Mouse (Mus musculus): ENCODE data around the gene Zfp346.
"Not testable (repeated sequence)": the region's sequence is repeated elsewhere in the genome, so short reads cannot be mapped to it uniquely, and the experiment has no call there.

Gene Zfp346

GRCm38 (mm10) chr13:55105045-55105952 is at the start of gene Zfp346:
TSS of gene Zfp346 (plus strand) at chr13:55105311.
- DNase-seq: peak; percentile 97 to 99

GRCm38 (mm10) chr13:55058042-55058441 is 47.1 kb upstream of the Zfp346 start:
- peak in 1 of 2 experiments; percentile 33 for DNase-seq

- DNase-seq: no peak
Measured at GRCm38 (mm10) chr13:55063276-55063675, 41.8 kb upstream of the Zfp346 start.

GRCm38 (mm10) chr13:55069719-55070118 is 35.4 kb upstream of the Zfp346 start:
- DNase-seq: no peak

- peak in 1 of 2 experiments; percentile 2 for DNase-seq
Measured at GRCm38 (mm10) chr13:55071322-55071721, 33.8 kb upstream of the Zfp346 start.

- no peak for DNase-seq
Measured at GRCm38 (mm10) chr13:55075597-55075996, 29.5 kb upstream of the Zfp346 start.

GRCm38 (mm10) chr13:55092588-55092987 is 12.5 kb upstream of the Zfp346 start:
- DNase-seq: no peak

- DNase-seq: not testable (repeated sequence)
Measured at GRCm38 (mm10) chr13:55097841-55098240, 7.3 kb upstream of the Zfp346 start.

- peak in 1 of 2 experiments; percentile 23 for DNase-seq
Measured at GRCm38 (mm10) chr13:55099066-55099725, 5.9 kb upstream of the Zfp346 start.

GRCm38 (mm10) chr13:55099726-55100478 is 5.2 kb upstream of the Zfp346 start, which contains the start of gene Uimc1:
TSS of gene Uimc1 (minus strand) at chr13:55100300.
- peak; percentile 72 to 76 for DNase-seq

- DNase-seq: no peak
Measured at GRCm38 (mm10) chr13:55101627-55102026, 3.5 kb upstream of the Zfp346 start.

- no peak for DNase-seq
Measured at GRCm38 (mm10) chr13:55102366-55102765, 2.7 kb upstream of the Zfp346 start.

GRCm38 (mm10) chr13:55103351-55103750 is 1.8 kb upstream of the Zfp346 start:
- DNase-seq: no peak

GRCm38 (mm10) chr13:55105953-55106691 is 1.0 kb downstream of the Zfp346 start:
- DNase-seq: peak in 1 of 2 experiments; percentile 8

- no peak for DNase-seq
Measured at GRCm38 (mm10) chr13:55107116-55107515, 2.0 kb downstream of the Zfp346 start.

GRCm38 (mm10) chr13:55107694-55108093 is 2.6 kb downstream of the Zfp346 start:
- peak in 1 of 2 experiments; percentile 20 for DNase-seq

- DNase-seq: no peak
Measured at GRCm38 (mm10) chr13:55114375-55114774, 9.3 kb downstream of the Zfp346 start.

- no peak for DNase-seq
Measured at GRCm38 (mm10) chr13:55124903-55125302, 19.8 kb downstream of the Zfp346 start.

- DNase-seq: no peak
Measured at GRCm38 (mm10) chr13:55133448-55133847, 28.3 kb downstream of the Zfp346 start, which contains the start of gene Gm17617. TSS of gene Gm17617 (minus strand) at chr13:55133548.

- no peak for DNase-seq
Measured at GRCm38 (mm10) chr13:55135382-55135781, 30.3 kb downstream of the Zfp346 start.

- DNase-seq: no peak
Measured at GRCm38 (mm10) chr13:55140271-55140670, 35.2 kb downstream of the Zfp346 start.

Measured in kidney, adult 8-10 months (tissue).